ENCODE assay signal across 25 mouse cellular contexts in the genomic region with DNA sequence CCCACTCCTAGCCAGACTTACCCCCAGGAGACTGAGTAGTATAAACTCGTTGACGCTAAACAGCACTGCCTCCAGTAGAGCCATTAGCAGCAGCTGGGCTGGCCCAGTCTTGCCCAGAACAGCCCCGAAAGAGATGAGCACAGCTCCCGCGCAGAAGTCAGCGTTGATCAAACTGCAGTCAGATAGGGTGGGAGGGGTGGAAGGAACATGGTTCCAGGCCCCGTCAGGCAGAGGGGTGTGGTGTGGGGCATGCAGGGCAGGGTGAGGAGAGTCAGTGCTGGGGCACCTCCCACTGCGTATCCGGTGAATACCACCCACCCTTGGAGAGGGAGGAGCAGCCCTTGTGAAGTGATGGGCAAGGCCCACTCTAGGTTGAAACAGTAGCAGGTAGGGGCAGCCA. TPM values are rescaled to one million over a fixed set of nuclear protein-coding genes. Genes with fewer than 3 reads are reported as not detected.
DNase-seq lines count a peak whose midpoint lies in the region; ATAC-seq and TF ChIP-seq lines count a peak whose summit lies in the region.
"Had no signal": no experiment of that assay in that cellular context is flagged by ENCODE, and none has a peak within 500 bp of the region (broad histone marks: within the 10 kb centered on the region; RNA-seq: fewer than 3 reads in every experiment).

No protein-coding gene starts in this region.

- no peak for ATAC-seq in forebrain, embryonic 12.5 days (ENCODE audit: low FRiP score)
- 0 out of 2 replicates have a peak, but pooled peaks have one; percentile 11 for ATAC-seq in heart, embryonic 14.5 days (ENCODE audit: insufficient number of reproducible peaks, insufficient read depth, low FRiP score, low read depth)
- ATAC-seq in stomach, embryonic 16.5 days (ENCODE audit: insufficient read depth, low FRiP score) = peak; percentile 27; the same call in 1 of the 2 replicates
- ATAC-seq: forebrain, embryonic 14.5 days; intestine, embryonic 16.5 days had no signal

- TF ChIP-seq POLR2A in kidney, adult 2 months (IDR thresholded peaks at IDR 0.05; ENCODE audit: low read depth, low read length) = no peak

- peak overlapping the region; percentile 42 for H3K27ac ChIP-seq in forebrain, embryonic 10.5 days
- no peak overlapping the region for H3K27ac ChIP-seq in forebrain, embryonic 12.5 days
- H3K27ac ChIP-seq in heart, embryonic 14.5 days (replicated peaks in 1 of 2; ENCODE audit: control insufficient read depth in 1 of 2, insufficient read depth in 1 of 2, low read depth in 2 of 2, low read length in 2 of 2) = no peak overlapping the region
- H3K27ac ChIP-seq in stomach, embryonic 16.5 days (ENCODE audit: low read length) = no peak overlapping the region
- H3K27ac ChIP-seq in kidney, adult 2 months (ENCODE audit: insufficient read depth, low read depth, low read length) = no peak overlapping the region
- H3K27ac ChIP-seq: gastrocnemius, adult 2 months; heart, embryonic 15.5 days; hindbrain, embryonic 10.5 days; hindbrain, embryonic 15.5 days had no signal

- no peak overlapping the region for H3K4me2 ChIP-seq in forebrain, embryonic 12.5 days
- H3K4me2 ChIP-seq in heart, embryonic 14.5 days (ENCODE audit: low read length) = no peak overlapping the region
- H3K4me2 ChIP-seq in stomach, embryonic 16.5 days (ENCODE audit: low read depth, low read length) = no peak overlapping the region
- H3K4me2 ChIP-seq: heart, embryonic 15.5 days; hindbrain, embryonic 15.5 days had no signal

- peaks cover 75% of the 10 kb centered on the region for H3K27me3 ChIP-seq in forebrain, embryonic 10.5 days (ENCODE audit: poor library complexity, severe bottlenecking)
- peaks cover 62% of the 10 kb centered on the region for H3K27me3 ChIP-seq in forebrain, embryonic 12.5 days
- H3K27me3 ChIP-seq in heart, embryonic 14.5 days (ENCODE audit: control insufficient read depth, insufficient read depth, low read length) = peaks cover 45% of the 10 kb centered on the region
- H3K27me3 ChIP-seq in stomach, embryonic 16.5 days (ENCODE audit: control insufficient read depth, insufficient read depth, low read length) = peaks cover 15% of the 10 kb centered on the region
- no peaks in the 10 kb centered on the region for H3K27me3 ChIP-seq in kidney, adult 2 months (replicated peaks; ENCODE audit: control insufficient read depth, insufficient read depth, low read length)
- H3K27me3 ChIP-seq: hindbrain, embryonic 15.5 days had no signal

- intact Hi-C loops in heart, postnatal 25 days (cut with DNase I) = loop anchor here (10.0 kb wide), 1 partner anchor 243 kb away; a partner anchor contains a TSS

- DNase-seq in forebrain, embryonic 10.5 days (ENCODE audit: extremely low spot score, low spot score) = no peak
- no peak for DNase-seq in heart, postnatal 25 days (ENCODE audit: low spot score)
- peak; percentile 71 for DNase-seq in R1 (ENCODE audit: low read depth, low spot score)
- no peak for DNase-seq in spleen, postnatal 10 days (ENCODE audit: low spot score in 2 of 2)
- DNase-seq in kidney, adult 2 months = no peak
- DNase-seq: adrenal gland, adult 2 months; adrenal gland, postnatal 36 days; cerebellum, adult 2 months; gastrocnemius, adult 2 months; gastrocnemius, postnatal 25 days; heart, postnatal 14 days; kidney, adult 9 months had no signal

- TF ChIP-seq CTCF in kidney, adult 2 months (conservative IDR thresholded peaks at IDR 0.05; ENCODE audit: insufficient read depth, insufficient read length, low read depth, low read length) = no peak

- H3K36me3 ChIP-seq in forebrain, embryonic 10.5 days (replicated peaks) = no peaks in the 10 kb centered on the region
- H3K36me3 ChIP-seq in forebrain, embryonic 12.5 days (replicated peaks) = no peaks in the 10 kb centered on the region
- H3K36me3 ChIP-seq in heart, embryonic 14.5 days (ENCODE audit: control insufficient read depth, insufficient read depth, low read length) = no peaks in the 10 kb centered on the region
- H3K36me3 ChIP-seq in stomach, embryonic 16.5 days (ENCODE audit: control insufficient read depth, insufficient read depth, low read length) = no peaks in the 10 kb centered on the region
- no peaks in the 10 kb centered on the region for H3K36me3 ChIP-seq in kidney, adult 2 months (ENCODE audit: control insufficient read depth, insufficient read depth, low read length)
- H3K36me3 ChIP-seq: heart, embryonic 15.5 days; hindbrain, embryonic 10.5 days; hindbrain, embryonic 15.5 days had no signal

- WGBS in forebrain, embryonic 10.5 days = 76% methylated on average over 9 of the region's 9 CpGs
- 82% methylated on average over 9 of the region's 9 CpGs for WGBS in forebrain, embryonic 12.5 days
- 67% methylated on average over 9 of the region's 9 CpGs for WGBS in heart, embryonic 14.5 days
- WGBS in stomach, embryonic 16.5 days = 49% methylated on average over 9 of the region's 9 CpGs
- 64% methylated on average over 9 of the region's 9 CpGs for WGBS in kidney, adult 2 months

- no peaks in the 10 kb centered on the region for H3K9me3 ChIP-seq in forebrain, embryonic 10.5 days
- no peaks in the 10 kb centered on the region for H3K9me3 ChIP-seq in forebrain, embryonic 12.5 days
- H3K9me3 ChIP-seq in heart, embryonic 14.5 days (ENCODE audit: control insufficient read depth, low read length) = no peaks in the 10 kb centered on the region
- H3K9me3 ChIP-seq in stomach, embryonic 16.5 days (replicated peaks; ENCODE audit: control insufficient read depth, low read length) = no peaks in the 10 kb centered on the region
- H3K9me3 ChIP-seq: heart, embryonic 15.5 days; hindbrain, embryonic 10.5 days; hindbrain, embryonic 15.5 days had no signal

- peaks cover 45% of the 10 kb centered on the region for H3K4me1 ChIP-seq in forebrain, embryonic 10.5 days
- H3K4me1 ChIP-seq in forebrain, embryonic 12.5 days = peaks cover 21% of the 10 kb centered on the region
- H3K4me1 ChIP-seq in heart, embryonic 14.5 days (ENCODE audit: control insufficient read depth in 2 of 2, insufficient read depth in 2 of 2, low read length in 2 of 2) = no peaks in the 10 kb centered on the region
- H3K4me1 ChIP-seq in stomach, embryonic 16.5 days (ENCODE audit: control insufficient read depth, insufficient read depth, low read length) = 0 out of 2 replicates have a peak, but pooled peaks cover 3% of the 10 kb centered on the region
- no peaks in the 10 kb centered on the region for H3K4me1 ChIP-seq in kidney, adult 2 months (ENCODE audit: control insufficient read depth, insufficient read depth, low read length)
- H3K4me1 ChIP-seq: heart, embryonic 15.5 days had no signal

- no peak overlapping the region for H3K9ac ChIP-seq in forebrain, embryonic 12.5 days
- H3K9ac ChIP-seq in heart, embryonic 14.5 days (ENCODE audit: low read length) = no peak overlapping the region
- no peak overlapping the region for H3K9ac ChIP-seq in stomach, embryonic 16.5 days (ENCODE audit: low read length)
- H3K9ac ChIP-seq: heart, embryonic 15.5 days; hindbrain, embryonic 15.5 days had no signal

- no peak overlapping the region for H3K4me3 ChIP-seq in forebrain, embryonic 10.5 days
- no peak overlapping the region for H3K4me3 ChIP-seq in forebrain, embryonic 12.5 days (replicated peaks)
- H3K4me3 ChIP-seq in heart, embryonic 14.5 days (ENCODE audit: control insufficient read depth in 1 of 2, insufficient read depth in 1 of 2, low read depth in 1 of 2, low read length in 2 of 2) = no peak overlapping the region
- H3K4me3 ChIP-seq in stomach, embryonic 16.5 days (replicated peaks; ENCODE audit: low read length) = no peak overlapping the region
- no peak overlapping the region for H3K4me3 ChIP-seq in kidney, adult 2 months (ENCODE audit: insufficient read depth, low read depth, low read length)
- H3K4me3 ChIP-seq: gastrocnemius, adult 2 months; heart, embryonic 15.5 days; hindbrain, embryonic 10.5 days; hindbrain, embryonic 15.5 days had no signal

RNA-seq across cellular contexts. Expression of a gene that starts 6.8 kb away (rescaled TPM):
- 0.37 and 0.38 TPM in 2 replicates for polyA plus RNA-seq in forebrain, embryonic 10.5 days (2016; fragmentation: Nextera tagmentation; extraction: Ambion mirVana)
- 0.28 TPM in 1 of 2 replicates, not detected in the other for polyA plus RNA-seq in forebrain, embryonic 12.5 days (2016; fragmentation: Nextera tagmentation; extraction: Ambion mirVana)
- not detected in 2 replicates for polyA plus RNA-seq in heart, embryonic 14.5 days (2014; fragmentation: Nextera tagmentation; extraction: Ambion mirVana)
- not detected for total RNA-seq in heart, postnatal 25 days (2021)
- 11.7 and 15.0 TPM in 2 replicates for polyA plus RNA-seq in stomach, embryonic 16.5 days (2015; fragmentation: Nextera tagmentation; extraction: Ambion mirVana)
- polyA plus RNA-seq in kidney, adult 2 months (2012; rRNA removed) = 94.4 and 106 TPM in 2 replicates
- total RNA-seq: gastrocnemius, adult 2 months; gastrocnemius, postnatal 25 days; granulocyte monocyte progenitor cell, adult 5-6 weeks; heart, postnatal 14 days; MEL had no signal
- polyA plus RNA-seq: C2C12; hindbrain, embryonic 10.5 days had no signal

RNA-seq across cellular contexts. Expression of a gene that starts 39.3 kb away (rescaled TPM):
- 0.14 TPM in 1 of 2 replicates, not detected in the other for polyA plus RNA-seq in forebrain, embryonic 10.5 days (2016; fragmentation: Nextera tagmentation; extraction: Ambion mirVana)
- 0.31 TPM in 1 of 2 replicates, not detected in the other for polyA plus RNA-seq in forebrain, embryonic 12.5 days (2016; fragmentation: Nextera tagmentation; extraction: Ambion mirVana)
- polyA plus RNA-seq in heart, embryonic 14.5 days (2014; fragmentation: Nextera tagmentation; extraction: Ambion mirVana) = 0.23 TPM in 1 of 2 replicates, not detected in the other
- total RNA-seq in heart, postnatal 25 days (2021) = under 1 TPM in 1 of 2 experiments, not detected in 1; 0.22 TPM
- polyA plus RNA-seq in stomach, embryonic 16.5 days (2015; fragmentation: Nextera tagmentation; extraction: Ambion mirVana) = 0.53 and 2.2 TPM in 2 replicates
- 0.22 and 0.23 TPM in 2 replicates for polyA plus RNA-seq in kidney, adult 2 months (2012; rRNA removed)
- total RNA-seq: CH12.LX; granulocyte monocyte progenitor cell, adult 5-6 weeks had no signal
- polyA plus RNA-seq: adrenal gland, adult 2 months; C2C12; cerebellum, adult 2 months; embryonic facial prominence, embryonic 11.5 days; heart, embryonic 15.5 days; hindbrain, embryonic 10.5 days; hindbrain, embryonic 15.5 days; intestine, embryonic 16.5 days had no signal

RNA-seq across cellular contexts. Expression of a gene that starts 49.1 kb away (rescaled TPM):
- polyA plus RNA-seq in forebrain, embryonic 10.5 days (2016; fragmentation: Nextera tagmentation; extraction: Ambion mirVana) = 14.3 TPM in 2 replicates
- 11.4 and 11.7 TPM in 2 replicates for polyA plus RNA-seq in forebrain, embryonic 12.5 days (2016; fragmentation: Nextera tagmentation; extraction: Ambion mirVana)
- 12.2 and 14.4 TPM in 2 replicates for polyA plus RNA-seq in heart, embryonic 14.5 days (2014; fragmentation: Nextera tagmentation; extraction: Ambion mirVana)
- 1 to 10 TPM; 4.8 to 5.4 TPM for total RNA-seq in heart, postnatal 25 days (2021)
- polyA plus RNA-seq in stomach, embryonic 16.5 days (2015; fragmentation: Nextera tagmentation; extraction: Ambion mirVana) = 10.0 and 12.0 TPM in 2 replicates
- 5.7 and 8.0 TPM in 2 replicates for polyA plus RNA-seq in kidney, adult 2 months (2012; rRNA removed)

RNA-seq across cellular contexts. Expression of a gene that starts 49.2 kb away (rescaled TPM):
- polyA plus RNA-seq in forebrain, embryonic 10.5 days (2016; fragmentation: Nextera tagmentation; extraction: Ambion mirVana) = 874 and 908 TPM in 2 replicates
- polyA plus RNA-seq in forebrain, embryonic 12.5 days (2016; fragmentation: Nextera tagmentation; extraction: Ambion mirVana) = 627 and 646 TPM in 2 replicates
- 386 and 393 TPM in 2 replicates for polyA plus RNA-seq in heart, embryonic 14.5 days (2014; fragmentation: Nextera tagmentation; extraction: Ambion mirVana)
- total RNA-seq in heart, postnatal 25 days (2021) = 100 to 1,000 TPM; 184 to 199 TPM
- polyA plus RNA-seq in stomach, embryonic 16.5 days (2015; fragmentation: Nextera tagmentation; extraction: Ambion mirVana) = 424 and 435 TPM in 2 replicates
- 132 and 157 TPM in 2 replicates for polyA plus RNA-seq in kidney, adult 2 months (2012; rRNA removed)
